Mouse (Mus musculus) lung, postnatal 10 days (tissue): ENCODE data around the gene Gm10663.

Experiments used
- DNase-seq: peaks from one replicate; pipeline ENCODE4 v3.0.0; 2021

The Gm10663 gene

GRCm38 (mm10) chr8:65088120-65088519, 13.3 kb downstream of the Gm10663 start:
- no peak for DNase-seq

- DNase-seq, result no peak
Observed at GRCm38 (mm10) chr8:65089781-65090180, 14.9 kb downstream of the Gm10663 start.

GRCm38 (mm10) chr8:65097760-65098415, 23.1 kb downstream of the Gm10663 start:
- DNase-seq, result no peak

- DNase-seq, result no peak
Observed at GRCm38 (mm10) chr8:65099735-65100134, 24.9 kb downstream of the Gm10663 start.

GRCm38 (mm10) chr8:65103632-65104031, 28.8 kb downstream of the Gm10663 start:
- no peak for DNase-seq

GRCm38 (mm10) chr8:65104041-65104440, 29.2 kb downstream of the Gm10663 start:
- no peak for DNase-seq

- no peak for DNase-seq
Observed at GRCm38 (mm10) chr8:65107936-65108718, 33.3 kb downstream of the Gm10663 start.

GRCm38 (mm10) chr8:65108936-65109335, 34.1 kb downstream of the Gm10663 start:
- no peak for DNase-seq

- peak; percentile 73 for DNase-seq
Observed at GRCm38 (mm10) chr8:65110285-65110691, 35.5 kb downstream of the Gm10663 start.

GRCm38 (mm10) chr8:65112092-65112491, 37.3 kb downstream of the Gm10663 start:
- peak; percentile 7 for DNase-seq

- DNase-seq, result no peak
Observed at GRCm38 (mm10) chr8:65126014-65126413, 51.2 kb downstream of the Gm10663 start.

- DNase-seq, result no peak
Observed at GRCm38 (mm10) chr8:65126454-65126853, 51.6 kb downstream of the Gm10663 start.
